Mouse (Mus musculus): ENCODE measurements around the gene Cdc5l. TPM values are rescaled to one million over a fixed set of nuclear protein-coding genes. Genes with fewer than 3 reads are reported as not detected.
"Not testable (repeated sequence)": the region's sequence is repeated elsewhere in the genome, so short reads cannot be mapped to it uniquely, and the experiment has no call there.

Cdc5l gene
- total RNA-seq (2014; fragmentation: Nextera tagmentation), result 61.9 and 82.9 TPM in 2 replicates
- 118 and 137 TPM in 2 replicates for total RNA-seq (2017)

GRCm38 (mm10) chr17:45433419-45434261 is at the start of gene Cdc5l:
Gene Cdc5l, minus strand, starts transcription at chr17:45433737.
- peak; percentile 94 for ATAC-seq (replicated peaks; ENCODE audit: poor library complexity, severe bottlenecking)

- ATAC-seq (replicated peaks; ENCODE audit: poor library complexity, severe bottlenecking), result no peak
Measured at GRCm38 (mm10) chr17:45480429-45480828, 46.9 kb upstream of the Cdc5l start.

DNA sequence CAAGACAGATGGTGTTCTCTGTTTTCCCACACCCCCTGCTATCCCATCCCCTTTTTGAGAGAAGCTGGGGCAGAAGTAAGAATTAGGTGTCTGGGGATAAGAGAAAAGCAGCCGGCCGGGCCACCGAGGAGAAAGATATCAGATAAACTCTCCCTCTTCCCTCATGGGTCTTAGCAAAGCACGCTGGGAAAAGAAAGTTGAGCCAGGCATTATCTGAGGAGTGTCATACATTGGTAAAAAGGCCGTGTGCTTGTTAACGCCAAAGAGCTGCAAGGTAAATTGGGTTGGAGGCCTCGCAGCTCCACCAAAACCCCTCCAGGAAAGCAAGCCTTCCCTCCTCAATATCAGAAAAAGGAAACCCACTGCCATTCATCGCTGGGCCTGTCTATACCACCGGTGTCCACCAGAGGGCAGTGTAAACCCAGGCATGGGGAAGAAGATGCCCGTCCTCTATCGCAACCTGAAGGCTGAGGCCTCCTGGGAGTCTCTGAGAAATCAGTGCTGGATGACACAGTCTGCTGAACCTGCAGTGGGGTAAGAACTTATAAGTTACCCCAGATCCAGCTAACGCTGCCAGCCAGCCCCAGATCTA is 44.8 kb upstream of the Cdc5l start:
- peak; percentile 76 for ATAC-seq (replicated peaks; ENCODE audit: poor library complexity, severe bottlenecking)

GRCm38 (mm10) chr17:45474669-45475465 is 41.3 kb upstream of the Cdc5l start, which contains the start of gene Spats1:
Gene Spats1, minus strand, starts transcription at chr17:45475415.
- peak; percentile 77 for ATAC-seq (replicated peaks; ENCODE audit: poor library complexity, severe bottlenecking)

- no peak for ATAC-seq (replicated peaks; ENCODE audit: poor library complexity, severe bottlenecking)
Measured at GRCm38 (mm10) chr17:45474146-45474545, 40.6 kb upstream of the Cdc5l start.

GRCm38 (mm10) chr17:45473667-45474066 is 40.1 kb upstream of the Cdc5l start:
- no peak for ATAC-seq (replicated peaks; ENCODE audit: poor library complexity, severe bottlenecking)

GRCm38 (mm10) chr17:45470726-45471125 is 37.2 kb upstream of the Cdc5l start:
- no peak for ATAC-seq (replicated peaks; ENCODE audit: poor library complexity, severe bottlenecking)

- ATAC-seq (replicated peaks; ENCODE audit: poor library complexity, severe bottlenecking), result no peak
Measured at GRCm38 (mm10) chr17:45468302-45468701, 34.8 kb upstream of the Cdc5l start.

DNA sequence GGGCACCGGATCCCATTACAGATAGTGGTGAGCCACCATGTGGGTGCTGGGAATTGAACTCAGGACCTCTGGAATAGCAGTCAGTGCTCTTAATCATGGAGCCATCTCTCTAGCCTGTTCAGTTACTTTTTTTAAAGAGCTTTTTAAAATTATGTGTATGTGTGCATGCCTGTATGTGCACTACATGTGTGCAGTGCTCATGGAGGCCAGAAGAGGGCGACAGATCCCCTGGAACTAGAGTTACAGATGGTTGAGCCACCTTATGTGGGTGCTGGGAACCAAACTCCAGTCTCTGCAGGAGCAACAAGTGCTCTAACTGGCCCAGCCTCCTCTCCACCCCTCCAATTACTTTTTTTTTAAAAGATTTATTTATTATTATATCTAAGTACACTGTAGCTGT is 33.2 kb upstream of the Cdc5l start:
- ATAC-seq (replicated peaks; ENCODE audit: poor library complexity, severe bottlenecking), result no peak

GRCm38 (mm10) chr17:45464255-45464654 is 30.7 kb upstream of the Cdc5l start:
- no peak for ATAC-seq (replicated peaks; ENCODE audit: poor library complexity, severe bottlenecking)

DNA sequence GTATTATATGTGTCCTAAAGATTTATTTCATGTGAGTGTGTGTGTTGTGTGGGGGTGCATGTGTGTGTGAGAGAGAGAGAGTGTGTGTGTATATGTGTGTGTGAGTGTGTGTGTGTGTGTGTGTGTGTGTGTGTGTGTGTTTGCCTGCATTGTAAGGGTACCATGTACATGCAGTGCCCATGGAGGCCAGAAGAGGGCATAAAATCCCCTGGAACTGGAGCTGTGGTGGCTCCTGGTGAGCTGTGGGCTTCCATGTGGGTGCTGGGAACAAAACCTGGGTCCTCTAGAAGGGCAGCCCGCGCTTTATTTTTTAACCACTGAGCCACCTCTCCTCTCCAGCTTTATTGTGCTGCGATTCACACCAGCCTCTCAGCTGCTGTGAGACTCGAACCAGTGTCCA is 29.0 kb upstream of the Cdc5l start:
- no peak for ATAC-seq (replicated peaks; ENCODE audit: poor library complexity, severe bottlenecking)

GRCm38 (mm10) chr17:45459062-45459461 is 25.5 kb upstream of the Cdc5l start:
- ATAC-seq (replicated peaks; ENCODE audit: poor library complexity, severe bottlenecking), result no peak

DNA sequence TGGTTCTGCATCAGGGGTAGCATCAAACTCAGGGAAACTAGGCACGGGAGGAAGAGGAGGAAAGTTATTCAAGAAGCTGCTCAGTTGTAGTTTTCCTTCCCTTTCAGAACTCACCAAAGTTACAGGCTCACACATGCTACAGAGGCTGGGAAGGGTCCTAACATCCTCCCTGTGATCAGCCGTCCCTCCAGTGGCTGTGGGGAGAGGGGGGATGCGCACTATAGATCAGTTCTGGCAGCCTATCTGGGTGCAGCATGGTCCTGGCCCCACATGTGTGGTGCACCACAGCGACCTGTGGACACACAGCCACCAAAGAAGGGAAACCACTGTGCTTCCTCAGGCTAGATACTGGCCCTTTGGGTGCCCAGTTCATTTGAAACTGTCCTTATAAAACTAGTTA is 25.0 kb upstream of the Cdc5l start:
- no peak for ATAC-seq (replicated peaks; ENCODE audit: poor library complexity, severe bottlenecking)

DNA sequence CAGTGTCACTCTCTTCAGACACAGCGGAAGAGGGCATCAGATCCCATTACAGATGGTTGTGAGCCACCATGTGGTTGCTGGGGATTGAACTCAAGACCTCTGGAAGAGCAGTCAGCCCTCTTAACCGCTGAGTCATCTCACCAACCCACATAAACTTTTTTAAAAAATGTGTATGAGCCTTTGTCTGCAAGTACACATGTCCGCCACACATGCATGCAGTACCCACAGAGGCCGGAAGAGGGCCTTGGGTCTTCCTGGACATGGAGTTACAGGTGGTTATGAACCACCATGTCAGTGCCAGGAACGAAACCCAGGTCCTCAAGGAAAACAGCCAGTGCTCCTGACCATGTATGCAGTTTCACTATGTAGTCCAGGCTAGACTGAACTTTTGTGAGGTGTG is 23.9 kb upstream of the Cdc5l start:
- ATAC-seq (replicated peaks; ENCODE audit: poor library complexity, severe bottlenecking), result no peak

DNA sequence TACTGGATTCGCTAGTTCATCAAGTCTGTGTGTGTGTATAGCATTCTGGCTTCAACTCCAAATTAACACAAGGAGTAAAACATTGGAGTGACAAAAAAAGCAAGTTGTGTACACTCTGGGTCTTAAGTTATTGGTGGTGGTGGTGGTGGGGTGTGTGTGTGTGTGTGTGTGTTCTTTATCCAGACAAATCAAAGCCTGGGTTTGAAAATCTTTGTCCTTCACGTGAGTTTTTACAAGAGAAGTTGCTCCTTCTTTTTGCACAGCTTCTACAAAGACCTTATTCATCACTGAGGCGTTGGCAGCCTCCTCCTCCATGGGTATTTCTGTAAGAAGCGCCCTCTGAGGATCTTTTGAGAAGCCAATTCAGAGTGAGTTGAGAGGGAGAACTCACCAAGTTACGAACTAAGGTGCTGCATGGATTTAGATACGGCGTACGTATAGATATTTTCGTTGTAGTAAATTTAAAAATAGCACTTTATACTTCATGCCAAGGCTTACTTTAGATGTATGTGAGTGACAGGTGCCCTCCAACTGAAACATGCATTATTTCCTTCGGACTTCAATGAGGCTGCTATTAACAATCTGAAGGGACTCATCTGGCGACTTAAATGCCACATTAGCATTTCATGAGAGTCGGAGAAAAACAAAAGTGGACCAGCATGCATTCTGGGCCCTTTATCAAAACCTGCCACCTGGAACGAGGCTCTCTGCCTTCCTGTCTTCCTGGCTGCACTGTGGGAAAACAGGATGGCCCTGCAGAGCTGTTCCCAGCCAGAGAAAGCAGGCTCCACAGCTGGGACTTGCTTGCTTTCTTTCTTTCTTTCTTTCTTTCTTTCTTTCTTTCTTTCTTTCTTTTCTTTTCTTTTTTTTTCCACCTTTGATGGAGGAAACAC is 23.0 kb upstream of the Cdc5l start:
- ATAC-seq (replicated peaks; ENCODE audit: poor library complexity, severe bottlenecking), result no peak

DNA sequence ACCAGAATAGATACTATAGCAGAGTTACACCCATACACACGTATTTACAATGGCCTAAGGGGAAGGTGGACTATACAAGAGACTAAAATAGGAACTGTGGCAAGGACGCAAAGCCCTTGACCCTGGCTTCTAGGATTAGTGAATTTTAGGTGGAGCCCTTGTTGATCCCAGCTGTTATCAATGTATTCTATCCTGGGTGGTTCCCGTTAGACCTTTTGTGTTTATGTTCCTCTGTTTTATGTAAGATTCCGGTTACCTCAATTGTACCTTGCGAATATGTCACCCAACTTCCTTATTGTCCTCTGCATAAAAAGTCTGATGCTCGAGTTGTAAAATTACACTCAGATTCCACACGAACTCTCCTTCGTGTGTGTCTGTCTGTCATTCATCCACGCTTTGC is 22.2 kb upstream of the Cdc5l start:
- ATAC-seq (replicated peaks; ENCODE audit: poor library complexity, severe bottlenecking), result not testable (repeated sequence)

- ATAC-seq (replicated peaks; ENCODE audit: poor library complexity, severe bottlenecking), result no peak
Measured at GRCm38 (mm10) chr17:45454794-45455193, 21.3 kb upstream of the Cdc5l start.

DNA sequence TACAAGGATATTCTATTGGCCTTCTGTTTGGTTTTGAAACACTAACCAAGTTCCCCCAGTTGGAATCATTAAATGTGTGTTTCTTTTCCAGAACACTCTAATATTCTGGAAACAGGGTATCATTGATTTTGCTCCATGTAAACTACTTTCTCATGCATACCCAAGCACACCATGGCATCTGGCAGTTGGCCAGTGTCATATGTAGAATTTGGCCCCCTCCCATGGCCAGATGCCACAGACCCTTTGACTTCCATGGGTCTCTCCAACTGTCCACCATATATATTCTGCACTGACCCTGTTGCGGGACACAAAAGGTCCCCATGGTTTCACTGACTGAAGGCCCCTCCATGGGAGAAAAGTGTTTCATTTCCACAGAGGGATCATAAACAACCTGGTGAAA is 18.7 kb upstream of the Cdc5l start:
- ATAC-seq (replicated peaks; ENCODE audit: poor library complexity, severe bottlenecking), result no peak

DNA sequence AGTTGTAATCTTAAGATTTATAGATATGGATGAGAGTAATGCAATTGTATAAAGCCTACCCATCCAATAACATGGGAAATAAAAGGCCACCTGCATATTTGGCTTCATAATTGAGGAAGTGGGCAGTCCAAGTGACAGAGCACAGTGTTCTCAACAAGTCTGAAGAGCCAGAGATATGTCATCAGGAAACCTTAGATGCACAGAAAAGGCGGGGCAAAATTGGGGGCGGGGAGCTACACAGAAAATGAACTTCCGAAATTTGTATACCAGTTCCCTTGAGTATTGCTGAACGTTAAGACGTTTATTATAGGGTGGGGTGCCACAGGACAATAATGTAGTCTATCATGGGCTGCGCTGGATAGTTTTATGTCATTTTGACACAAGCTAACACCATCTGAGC is 16.6 kb upstream of the Cdc5l start:
- ATAC-seq (replicated peaks; ENCODE audit: poor library complexity, severe bottlenecking), result peak; percentile 56

DNA sequence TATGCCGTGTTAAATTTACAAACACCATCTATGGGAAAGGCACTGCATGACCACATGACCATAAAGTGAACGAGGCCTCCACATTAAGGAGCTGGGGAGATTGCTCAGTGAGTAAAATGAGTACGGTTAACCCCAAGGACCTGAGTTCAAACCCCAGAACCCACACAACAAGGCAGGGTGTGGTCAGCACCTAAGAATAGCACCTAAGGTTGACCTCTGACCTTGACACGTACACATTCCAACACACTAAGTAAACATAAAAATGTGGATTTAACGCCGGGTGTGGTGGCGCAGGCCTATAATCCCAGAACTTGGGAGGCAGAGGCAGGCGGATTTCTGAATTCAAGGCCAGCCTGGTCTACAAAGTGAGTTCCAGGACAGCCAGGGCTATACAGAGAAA is 16.0 kb upstream of the Cdc5l start:
- ATAC-seq (replicated peaks; ENCODE audit: poor library complexity, severe bottlenecking), result no peak
